Mouse (Mus musculus) thymus, postnatal 4 days (tissue): Measurements from ENCODE around the gene Relt.
"Not testable (repeated sequence)": the region's sequence is repeated elsewhere in the genome, so short reads cannot be mapped to it uniquely, and the experiment has no call there.

Experiments
- DNase-seq: peaks from one replicate; pipeline ENCODE4 v3.0.0; 2021

Gene Relt

DNA sequence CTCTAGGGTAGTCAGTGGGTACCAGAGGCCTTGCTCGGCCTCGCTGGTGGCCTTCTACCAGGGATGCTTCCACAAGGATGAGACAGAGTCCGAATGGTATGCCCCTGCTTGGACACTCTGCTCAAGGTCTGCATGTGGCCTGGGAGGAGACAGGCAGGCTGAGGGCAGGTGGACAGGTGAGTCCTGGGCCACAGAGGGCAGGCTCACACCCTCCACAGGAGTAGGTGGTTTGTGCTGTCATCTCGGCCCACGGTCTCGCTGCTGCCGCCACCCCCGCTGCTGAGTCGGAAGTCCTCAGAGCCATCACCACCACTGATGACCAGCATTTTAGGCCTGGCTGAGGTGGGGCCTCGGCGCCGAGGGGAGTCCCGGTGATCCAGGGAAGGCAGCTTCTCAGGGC, 10.0 kb upstream of the Relt start:
- no peak for DNase-seq

DNA sequence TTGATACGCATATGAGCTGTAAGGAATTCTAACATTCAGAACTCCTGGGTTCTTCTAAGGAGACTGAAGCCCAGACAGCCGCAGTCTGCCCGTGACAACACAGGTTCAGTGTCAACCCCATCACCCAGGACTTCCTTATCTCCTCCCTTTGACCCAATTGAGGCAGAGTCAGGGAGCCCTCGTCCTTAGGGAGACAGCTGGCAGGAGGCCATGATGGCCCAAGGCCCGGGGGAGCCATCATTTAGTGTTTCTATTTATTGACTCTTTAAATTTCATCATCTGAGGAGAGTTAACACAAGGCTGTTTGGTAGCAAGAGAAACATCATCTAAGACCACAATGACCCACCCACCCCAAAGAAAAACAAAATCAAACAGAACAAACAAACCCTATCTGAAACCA, 8.6 kb upstream of the Relt start:
- no peak for DNase-seq

DNA sequence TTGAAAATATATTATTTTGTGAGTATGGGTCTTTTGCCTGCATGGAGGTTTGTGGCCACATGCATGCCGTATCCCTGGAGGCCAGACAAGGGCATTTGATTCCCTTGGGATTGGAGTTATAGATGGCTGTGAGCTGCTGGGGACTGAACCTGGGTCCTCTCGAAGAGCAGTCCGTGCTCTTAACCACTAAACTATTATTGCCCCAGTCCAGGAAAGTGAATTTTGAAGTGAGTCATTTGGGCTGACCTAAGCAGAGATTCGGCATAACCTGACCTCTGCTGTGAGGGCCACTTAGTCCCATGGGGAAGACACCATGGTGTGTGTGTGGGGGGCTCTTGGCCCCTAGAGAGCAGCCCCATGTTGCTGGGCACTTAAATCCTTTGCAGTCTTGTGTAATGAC, 8.1 kb upstream of the Relt start:
- DNase-seq: no peak

DNA sequence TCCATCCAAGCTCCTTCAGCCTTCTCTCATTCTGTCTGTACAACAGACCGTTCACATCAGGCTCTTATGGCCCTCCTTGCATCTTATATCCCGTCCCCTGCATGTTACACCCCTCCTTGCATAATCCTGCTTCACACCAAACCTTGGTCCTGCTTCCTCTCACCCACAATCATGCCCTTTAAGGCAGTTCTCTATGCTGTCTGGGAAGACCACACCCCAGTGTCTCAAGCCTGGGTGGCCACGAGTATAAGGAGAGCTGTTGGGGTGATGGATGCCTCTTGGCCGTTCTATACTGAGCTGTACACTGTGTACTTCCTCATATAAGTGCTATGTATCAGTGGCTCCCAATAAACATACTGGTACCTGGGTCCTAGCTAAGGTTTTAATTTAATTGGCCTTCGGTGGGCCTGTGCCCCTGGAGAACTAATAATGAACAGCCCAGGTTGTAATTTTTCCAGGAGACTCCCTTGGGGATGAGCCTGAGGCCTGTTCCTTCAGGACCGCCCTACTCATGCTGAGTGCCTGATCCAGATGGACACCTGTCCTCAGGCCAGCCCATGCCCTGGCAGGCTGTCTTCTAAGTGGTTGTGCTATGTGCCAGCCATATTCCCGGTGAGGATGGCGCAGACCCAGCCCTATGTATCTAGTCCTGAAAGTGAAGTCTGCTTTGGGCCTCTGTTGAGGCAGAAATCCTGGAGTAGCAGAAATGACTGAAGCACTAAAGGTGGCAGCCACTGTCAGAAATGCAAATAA, 6.8 kb upstream of the Relt start:
- no peak for DNase-seq

DNA sequence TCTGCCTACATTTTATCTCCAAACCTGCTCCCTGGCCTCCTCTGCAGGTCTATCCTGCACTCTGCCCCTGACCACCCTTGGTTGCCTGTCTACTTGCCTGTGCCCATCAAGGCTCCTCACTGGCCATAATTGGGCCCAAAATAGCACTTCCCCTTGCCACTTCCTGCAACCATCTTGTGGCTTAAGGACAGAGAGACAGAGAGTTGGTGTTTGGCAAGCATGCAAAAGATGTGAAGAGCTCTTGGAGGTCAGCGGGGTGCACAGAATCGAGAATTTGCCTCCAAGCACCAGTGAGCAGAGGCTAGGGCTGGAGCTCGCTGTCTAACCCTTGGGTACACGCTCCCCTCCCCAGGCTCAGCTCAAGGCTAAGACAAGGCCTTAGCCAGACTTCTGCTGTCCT, 5.3 kb upstream of the Relt start:
- no peak for DNase-seq

DNA sequence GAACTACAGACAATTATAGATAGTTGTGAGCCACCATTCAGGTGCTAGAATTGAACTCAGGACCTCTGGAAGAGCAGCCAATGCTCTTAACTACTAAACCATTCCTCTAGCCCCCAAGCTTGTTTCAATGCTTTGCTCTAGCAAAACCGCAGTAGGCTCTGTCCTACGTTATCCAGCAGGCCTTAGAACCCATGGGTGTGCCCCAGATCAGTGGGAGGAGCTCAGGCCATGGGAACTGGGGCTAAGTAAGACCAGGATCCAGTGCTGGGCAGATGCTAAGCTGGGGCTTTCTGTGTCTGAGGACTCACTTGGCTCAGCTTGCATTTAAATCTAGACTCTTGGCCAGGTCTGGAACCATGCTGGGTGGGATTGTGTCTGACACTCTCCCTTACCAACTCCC, 4.3 kb upstream of the Relt start:
- no peak for DNase-seq

DNA sequence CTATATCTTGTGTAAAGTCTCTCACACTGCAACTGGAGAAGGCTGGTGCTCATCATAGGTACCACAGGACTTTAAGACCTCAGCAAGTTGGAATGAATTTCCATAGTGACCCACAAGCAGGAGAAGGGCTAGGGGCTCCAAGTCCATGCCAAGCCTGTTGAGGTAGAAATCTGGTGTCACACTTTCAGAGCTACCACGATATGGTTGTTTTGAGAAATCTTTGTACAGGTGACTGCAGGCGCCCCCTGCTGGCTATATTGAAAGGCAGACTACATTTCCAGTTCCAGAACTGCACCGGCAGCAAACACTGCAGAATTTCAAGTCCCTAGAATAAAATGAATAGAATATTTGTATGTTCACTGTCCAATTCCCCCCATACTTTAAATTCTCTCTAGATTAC, 3.4 kb upstream of the Relt start:
- DNase-seq: peak; percentile 86

DNA sequence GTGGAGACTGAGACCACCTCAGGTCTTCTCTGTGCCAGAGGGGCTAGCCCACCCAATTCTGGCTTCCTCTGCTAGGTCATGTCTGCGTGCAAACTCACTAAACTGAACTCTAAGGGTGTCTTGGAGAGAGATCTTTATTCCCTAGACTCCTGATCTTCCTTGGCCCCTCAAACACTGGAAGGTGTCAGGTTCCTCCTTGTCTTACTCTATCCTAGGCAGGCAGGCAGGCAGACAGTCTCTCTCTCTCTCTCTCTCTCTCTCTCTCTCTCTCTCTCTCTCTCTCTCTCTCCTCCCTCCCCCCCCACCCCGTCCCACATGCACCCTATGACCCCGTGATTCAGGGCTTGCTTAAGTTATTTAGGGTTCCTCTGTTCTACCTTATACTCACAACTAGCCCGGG, 893 bp downstream of the Relt start:
- no peak for DNase-seq

DNA sequence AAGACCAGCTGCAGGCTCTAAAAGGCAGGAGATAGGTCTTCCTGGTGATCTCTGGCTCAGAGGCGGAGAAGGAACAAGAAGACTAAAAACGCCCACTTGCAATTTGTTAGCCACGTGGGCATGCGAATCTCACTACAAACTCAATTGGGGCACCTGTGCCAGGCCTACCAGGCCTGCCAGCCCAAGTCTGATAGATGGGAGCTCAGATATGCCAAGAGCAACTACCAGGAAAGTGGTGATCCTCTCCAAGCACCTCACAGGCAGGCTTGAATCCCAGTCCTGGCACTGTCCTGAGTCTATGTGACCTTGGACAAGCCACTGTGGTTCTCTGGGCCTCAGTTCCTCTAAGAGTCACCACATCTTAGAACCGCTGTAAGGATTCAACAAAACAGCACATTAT, 2.0 kb downstream of the Relt start:
- DNase-seq: no peak

DNA sequence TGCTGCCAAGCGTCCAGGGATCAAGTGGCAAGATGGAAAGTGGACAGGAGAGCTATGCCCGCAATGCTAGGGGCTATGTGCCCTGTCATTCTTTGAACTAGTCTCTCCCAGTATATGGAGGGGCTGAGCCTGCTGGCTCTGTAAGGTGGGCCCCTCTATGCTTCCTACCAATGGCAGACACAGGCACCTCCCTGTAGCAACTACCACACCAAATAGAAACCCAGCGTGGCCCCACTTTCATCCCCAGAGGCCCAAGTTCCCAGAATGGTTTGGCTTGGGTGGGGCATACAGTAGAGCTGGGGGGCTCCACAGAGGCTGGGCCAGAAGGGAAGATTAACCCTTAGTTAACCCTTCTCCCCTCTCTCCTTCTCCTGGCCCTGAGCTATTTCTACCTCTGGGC, 2.8 kb downstream of the Relt start:
- DNase-seq: no peak

DNA sequence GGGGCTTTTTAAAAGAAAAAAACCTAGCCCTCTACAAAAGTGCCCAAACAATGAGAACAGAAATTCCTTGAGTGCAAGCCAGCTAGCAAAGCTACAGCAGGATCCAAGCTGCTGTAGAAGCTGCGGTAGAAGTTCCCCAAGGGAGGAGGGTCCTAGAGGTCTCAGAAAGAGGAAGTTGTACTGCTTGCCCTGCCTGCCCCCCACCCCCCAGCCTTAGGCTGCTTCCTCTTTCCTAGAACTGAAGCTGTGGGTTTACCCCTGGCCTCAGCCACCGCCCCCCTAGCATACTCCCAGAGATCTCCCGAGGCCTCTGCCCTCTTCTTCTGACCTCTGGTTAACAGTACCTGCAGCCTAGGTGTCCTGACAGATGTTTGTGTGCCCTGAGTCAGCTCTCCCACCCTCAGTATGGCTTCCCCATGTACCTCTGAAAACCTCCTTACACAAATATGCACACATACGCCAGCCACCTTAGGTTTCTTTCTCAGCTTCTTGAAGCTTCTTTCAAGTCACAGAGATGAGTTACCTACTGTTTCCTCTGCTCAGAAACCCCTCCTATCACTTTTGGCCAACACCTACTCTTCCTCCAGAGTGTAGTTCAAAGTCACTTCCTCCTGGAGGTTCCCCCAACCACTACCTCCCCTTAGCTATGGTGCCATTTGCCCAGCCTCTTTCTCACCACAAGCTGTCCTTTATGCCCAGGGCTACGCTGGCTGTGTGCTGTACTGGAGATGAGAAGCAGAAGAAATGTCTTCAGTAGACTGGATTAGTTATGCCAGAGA, 7.3 kb downstream of the Relt start:
- peak; percentile 76 for DNase-seq

DNA sequence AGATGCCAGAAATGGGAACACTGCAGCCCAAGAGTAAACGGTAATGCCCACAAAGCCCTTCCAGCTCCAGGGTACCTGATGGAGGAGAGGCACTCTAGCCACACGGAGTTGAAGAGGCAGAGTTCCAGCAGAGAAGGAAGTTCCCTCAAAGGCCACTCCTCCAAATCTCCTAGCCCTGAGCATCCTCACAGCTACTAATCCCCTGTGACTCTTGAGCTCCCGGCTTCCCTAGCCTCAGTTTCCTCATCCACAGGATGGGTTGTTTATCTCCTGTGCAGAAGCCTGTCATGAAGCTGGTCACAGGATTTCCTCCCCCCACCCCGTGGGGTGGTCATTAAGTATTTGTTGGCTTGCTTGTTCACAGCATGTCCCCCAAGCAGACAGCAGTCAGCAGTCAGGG, 7.9 kb downstream of the Relt start:
- no peak for DNase-seq

DNA sequence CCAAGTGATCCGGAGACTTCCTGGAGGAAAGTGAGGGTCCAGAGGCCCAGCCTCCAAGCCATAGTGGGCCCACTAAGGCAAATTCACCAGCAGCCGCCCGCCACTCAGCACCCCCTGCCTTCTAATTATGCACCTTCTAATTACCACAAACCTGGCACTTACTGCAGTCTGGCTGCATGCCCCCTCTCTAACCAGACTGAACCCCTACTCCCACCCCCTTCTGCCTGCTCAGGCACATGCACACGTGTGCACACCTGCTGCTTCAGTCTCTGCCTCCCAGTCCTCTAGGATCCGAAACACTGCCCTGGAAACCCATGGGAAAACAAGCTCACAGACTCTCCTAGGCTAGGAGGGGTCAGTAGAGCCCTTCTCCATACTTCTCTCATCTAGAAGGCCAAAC, 8.4 kb downstream of the Relt start:
- DNase-seq: no peak

DNA sequence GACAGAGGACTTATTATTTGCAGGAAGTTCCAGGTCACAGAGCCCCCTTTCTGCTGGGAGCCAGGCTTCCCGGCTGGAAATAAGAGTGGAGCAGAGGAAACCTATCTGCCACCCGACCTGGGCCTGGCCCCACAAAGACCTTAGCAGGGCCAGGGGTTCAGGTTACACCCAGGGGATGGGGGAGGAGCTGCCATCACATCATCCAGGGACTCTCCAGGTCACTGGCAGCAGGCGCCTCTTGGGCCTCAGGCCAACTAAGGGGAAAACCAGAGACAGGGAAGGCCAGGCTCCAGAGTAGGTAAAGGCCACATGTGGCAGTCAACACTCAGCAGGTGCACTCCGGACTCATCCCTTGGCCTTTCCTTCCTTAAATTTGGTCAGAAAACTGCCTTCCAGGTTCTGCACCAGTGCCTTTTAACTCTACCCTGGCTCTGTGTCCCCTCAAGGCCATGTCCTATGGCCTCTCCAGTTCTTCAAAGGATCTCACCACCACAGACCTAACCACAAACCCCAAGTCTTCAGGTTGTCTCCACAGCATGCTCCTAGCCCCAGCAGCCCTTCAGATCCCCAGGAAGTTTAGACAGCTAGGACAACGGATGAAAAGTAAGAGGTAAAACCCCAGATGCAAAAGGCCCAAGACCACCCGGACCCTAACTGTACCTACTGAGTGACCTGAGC, 9.0 kb downstream of the Relt start:
- no peak for DNase-seq

DNA sequence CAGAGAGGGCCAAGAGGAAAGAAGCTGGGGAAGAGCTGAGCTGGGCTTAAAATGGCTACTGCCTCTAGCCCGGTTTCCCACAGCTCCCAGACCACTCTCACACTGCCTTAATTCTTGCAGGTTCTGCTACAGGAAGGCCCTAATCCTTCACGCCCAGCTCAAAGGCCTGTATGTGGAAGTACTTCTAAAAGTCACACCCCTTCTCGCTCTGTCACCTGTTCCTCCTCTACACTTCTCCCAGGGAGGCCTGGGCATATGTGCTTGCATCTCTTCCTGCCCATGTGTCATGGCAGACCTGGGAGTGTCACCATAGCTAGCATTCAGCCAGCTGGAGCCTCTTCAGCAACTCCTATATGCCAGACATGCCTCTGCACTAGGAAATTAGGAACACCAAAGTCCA, 9.8 kb downstream of the Relt start:
- no peak for DNase-seq

DNA sequence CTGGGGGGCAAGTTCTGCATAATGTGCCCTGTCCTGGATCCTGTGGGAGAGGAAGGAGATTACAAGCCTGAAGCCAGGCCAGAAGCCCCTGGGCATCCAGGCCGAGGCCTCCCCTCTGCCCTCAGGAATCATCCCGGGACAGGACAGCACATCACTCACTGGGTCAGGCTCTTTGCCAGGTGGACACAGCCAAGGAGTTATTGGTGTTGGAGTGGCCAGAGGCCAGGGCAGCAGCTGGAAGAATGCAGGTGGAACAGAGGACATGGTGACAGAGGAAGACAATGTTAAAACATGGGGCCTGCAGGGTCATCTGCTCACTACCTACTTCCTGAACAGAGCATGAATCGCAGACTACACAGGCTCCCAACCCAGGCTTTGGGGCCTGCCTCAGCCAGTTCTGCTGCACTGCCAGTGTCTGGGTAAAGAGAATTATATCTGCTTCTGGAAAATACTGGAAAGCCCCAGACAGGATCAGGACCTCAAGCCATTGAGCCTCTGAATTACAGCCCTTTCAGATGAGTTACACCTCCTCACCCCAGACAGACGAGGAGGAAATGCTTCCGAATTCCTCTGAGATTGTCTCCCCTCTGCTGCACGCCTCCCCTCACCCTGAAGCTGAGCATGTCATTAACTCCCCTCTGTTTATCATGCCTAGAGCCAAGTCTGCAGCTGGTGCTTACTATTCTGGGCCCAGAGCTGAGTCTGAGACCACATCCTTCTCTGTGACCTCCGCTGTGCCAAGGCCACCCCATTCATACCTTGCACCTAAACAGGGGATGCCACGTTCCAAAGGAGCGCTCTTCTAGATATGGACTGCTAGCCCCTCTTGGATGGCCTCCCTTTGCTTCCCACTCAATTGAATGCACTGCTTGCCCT, 11.5 kb downstream of the Relt start:
- DNase-seq: no peak

DNA sequence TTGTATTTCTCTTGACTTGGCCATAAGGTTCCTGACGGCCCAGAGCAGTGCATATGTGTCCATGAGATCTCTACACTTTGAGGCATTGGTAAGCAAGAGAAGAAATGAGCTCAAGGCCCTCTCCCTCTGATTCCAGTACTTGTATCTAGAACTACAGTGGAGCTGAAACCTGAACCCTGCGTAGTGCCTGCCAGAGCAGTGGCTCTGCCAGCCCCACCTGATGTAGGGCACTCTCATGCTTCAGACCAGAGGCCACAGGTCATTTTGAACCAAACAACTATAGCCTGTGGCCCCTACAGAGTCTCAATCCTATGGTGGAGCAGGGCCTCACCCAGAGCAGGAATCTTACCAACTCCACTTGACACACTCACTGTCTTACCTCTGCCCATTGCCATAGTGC, 13.7 kb downstream of the Relt start:
- DNase-seq: no peak

DNA sequence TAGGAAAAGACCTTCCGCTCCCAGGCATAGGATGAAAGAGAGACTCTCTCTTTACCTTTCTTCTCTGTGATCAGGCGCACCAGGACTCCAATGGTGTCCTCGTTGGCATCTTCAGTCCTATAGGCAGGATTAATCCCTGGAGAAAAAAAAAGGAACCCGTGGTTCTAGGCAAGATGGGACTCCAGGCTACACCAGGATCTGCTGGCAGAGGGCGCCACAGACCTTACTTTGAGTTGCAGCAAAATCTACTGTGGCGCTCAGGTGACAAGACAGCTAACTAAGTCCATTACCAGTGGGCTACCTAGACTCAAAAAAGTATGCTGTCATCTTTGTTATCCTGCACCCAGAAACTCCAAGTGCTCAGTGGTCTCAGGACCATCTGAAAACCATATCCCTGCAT, 14.5 kb downstream of the Relt start:
- peak; percentile 88 for DNase-seq

DNA sequence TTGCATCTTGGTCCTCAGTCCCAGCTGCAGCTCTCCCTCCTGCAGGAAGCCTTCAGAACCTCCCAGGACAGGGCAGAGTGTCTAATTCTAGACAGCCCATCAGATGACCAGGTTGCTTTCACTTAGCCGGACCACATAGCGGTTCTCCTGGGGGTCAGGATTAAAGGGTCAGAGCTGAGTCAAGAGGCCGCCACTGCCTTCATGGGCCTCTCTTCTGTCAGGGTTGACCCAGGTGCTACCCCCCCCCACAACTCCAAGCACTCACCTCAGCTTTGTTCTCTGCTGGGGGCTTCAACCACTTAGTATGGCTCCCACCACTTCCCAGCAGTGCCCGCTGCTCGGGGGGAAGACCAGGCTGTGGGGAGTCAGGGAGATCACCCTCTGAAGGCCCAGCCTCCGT, 16.1 kb downstream of the Relt start:
- no peak for DNase-seq

DNA sequence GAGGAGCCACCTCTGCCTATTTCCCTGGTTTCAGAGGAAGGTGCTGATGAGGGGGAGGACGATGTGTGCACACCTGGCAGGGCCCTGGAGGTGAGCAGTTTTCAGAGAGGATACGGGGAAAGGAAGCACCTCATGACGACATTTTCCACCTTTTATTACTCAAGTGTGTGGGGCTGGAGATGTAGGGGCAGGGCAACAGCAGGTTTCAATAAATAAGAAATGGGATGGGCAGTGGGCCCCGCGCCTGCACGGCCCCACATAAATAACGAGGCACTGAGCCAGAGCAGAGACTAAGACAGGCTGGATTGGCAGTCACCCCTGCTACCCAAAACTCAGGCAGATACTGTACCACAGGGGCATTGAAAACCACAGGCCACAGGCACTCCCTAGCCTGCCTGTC, 17.2 kb downstream of the Relt start:
- not testable (repeated sequence) for DNase-seq

DNA sequence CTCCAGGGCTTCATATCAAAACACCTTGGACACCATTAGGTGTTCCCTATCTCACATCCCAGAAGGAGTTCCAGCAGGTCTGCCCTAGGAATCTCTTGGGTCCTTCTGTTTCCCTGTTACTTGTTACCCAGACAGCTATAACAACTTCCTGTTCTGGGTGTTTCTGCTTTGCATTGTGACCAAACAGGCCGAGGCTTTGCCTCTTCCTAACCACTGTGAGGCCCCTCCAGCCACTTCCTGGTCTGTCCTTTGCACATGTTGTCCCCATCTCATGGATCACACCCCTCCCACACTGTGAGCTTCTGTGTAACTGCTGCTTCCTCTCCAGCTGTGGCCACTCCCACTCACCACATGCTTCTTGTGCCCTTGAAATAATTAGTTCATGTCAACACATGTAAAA, 17.8 kb downstream of the Relt start:
- no peak for DNase-seq

DNA sequence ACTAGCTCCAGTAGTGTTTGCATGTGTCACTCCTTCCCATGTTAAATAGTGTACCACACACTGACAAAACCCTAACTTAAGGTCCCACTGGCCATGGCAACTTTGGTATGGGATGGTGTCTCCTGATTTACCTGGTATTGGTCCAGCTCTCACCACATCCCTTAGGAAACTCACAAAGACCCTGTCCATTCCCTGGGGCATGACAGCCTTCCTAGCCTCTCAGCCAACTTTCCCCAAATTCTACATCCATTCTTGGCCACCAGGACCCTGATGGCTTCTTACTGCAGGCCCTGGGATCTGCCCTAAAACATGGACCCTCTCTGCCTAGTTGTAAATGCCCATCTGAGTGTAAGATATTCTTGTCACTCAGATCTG, 18.2 kb downstream of the Relt start:
- DNase-seq: no peak

DNA sequence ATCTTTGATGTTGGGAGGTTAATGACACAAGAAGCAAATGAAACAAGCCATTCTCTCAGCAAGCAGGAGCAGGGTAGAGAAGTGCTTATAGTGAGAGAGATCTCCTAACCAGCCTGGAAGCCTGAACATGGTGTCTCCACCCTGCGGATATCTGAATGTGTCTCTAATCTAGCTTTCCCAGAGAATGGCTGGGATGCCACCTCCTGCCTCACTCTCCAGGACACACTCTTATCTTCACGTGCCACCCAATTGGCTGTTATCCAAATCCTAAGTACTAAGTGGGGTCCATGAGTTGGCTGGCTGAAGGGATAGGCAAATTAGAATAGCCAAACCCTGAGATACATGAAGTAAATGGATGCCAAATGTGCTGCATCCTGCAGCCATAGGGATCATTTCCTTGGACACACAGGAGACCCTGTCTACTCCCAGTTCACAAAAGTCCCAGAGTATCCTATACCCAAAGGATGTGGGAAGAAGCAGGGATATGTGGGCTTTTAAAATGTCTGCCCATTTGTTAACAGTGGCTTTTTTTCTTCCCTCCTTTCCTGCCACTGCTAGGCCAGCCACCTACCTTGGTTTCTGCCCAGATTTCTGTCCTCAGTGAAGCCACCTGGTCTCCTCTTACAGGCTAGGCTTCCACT, 18.7 kb downstream of the Relt start:
- no peak for DNase-seq
